Mouse (Mus musculus): ENCODE data around the gene Bnipl.
"Not testable (repeated sequence)": the region's sequence is repeated elsewhere in the genome, so short reads cannot be mapped to it uniquely, and the experiment has no call there.

Bnipl gene

GRCm38 (mm10) chr3:95235386-95236301 is 15.3 kb downstream of the Bnipl start:
- DNase-seq: no peak

GRCm38 (mm10) chr3:95233303-95233980 is 17.6 kb downstream of the Bnipl start:
- no peak for DNase-seq

GRCm38 (mm10) chr3:95232771-95233170 is 18.2 kb downstream of the Bnipl start:
- no peak for DNase-seq

GRCm38 (mm10) chr3:95231298-95232221 is 19.4 kb downstream of the Bnipl start, which contains the start of gene Mllt11:
Mllt11 (minus strand) TSS chr3:95232171.
- DNase-seq: peak; percentile 75

GRCm38 (mm10) chr3:95230495-95231297 is 20.3 kb downstream of the Bnipl start:
- DNase-seq: peak; percentile 55

- DNase-seq: peak; percentile 48
These were observed 21.1 kb downstream of the Bnipl start for GRCm38 (mm10) chr3:95229781-95230494.

GRCm38 (mm10) chr3:95228894-95229780 is 21.9 kb downstream of the Bnipl start:
- DNase-seq: peak; percentile 64

- DNase-seq: peak; percentile 93
These were observed 22.7 kb downstream of the Bnipl start, which contains the start of gene Cdc42se1 for GRCm38 (mm10) chr3:95228148-95228893. Cdc42se1 (plus strand) TSS chr3:95228732.

- DNase-seq: no peak
These were observed 23.8 kb downstream of the Bnipl start for GRCm38 (mm10) chr3:95227214-95227613.

GRCm38 (mm10) chr3:95224295-95224694 is 26.7 kb downstream of the Bnipl start:
- no peak for DNase-seq

- DNase-seq: no peak
These were observed 28.0 kb downstream of the Bnipl start for GRCm38 (mm10) chr3:95223041-95223440.

- no peak for DNase-seq
These were observed 32.4 kb downstream of the Bnipl start for GRCm38 (mm10) chr3:95218466-95219137.

- peak; percentile 98 for DNase-seq
These were observed 33.5 kb downstream of the Bnipl start, which contains the start of gene Gabpb2 for GRCm38 (mm10) chr3:95217255-95218134. Gabpb2 (minus strand) TSS chr3:95217916.

GRCm38 (mm10) chr3:95216655-95217254 is 34.2 kb downstream of the Bnipl start:
- DNase-seq: no peak

GRCm38 (mm10) chr3:95213609-95213975 is 37.4 kb downstream of the Bnipl start:
- no peak for DNase-seq

GRCm38 (mm10) chr3:95212889-95213608 is 37.9 kb downstream of the Bnipl start:
- not testable (repeated sequence) for DNase-seq
